Mouse (Mus musculus) adrenal gland, adult (tissue): Measurements from ENCODE around the gene B3gnt8.
A peak's percentile ranks its signal among the peaks of the same experiment; 100 is the strongest.
"Not testable (repeated sequence)": the region's sequence is repeated elsewhere in the genome, so short reads cannot be mapped to it uniquely, and the experiment has no call there.

Source experiments
- DNase-seq, 2 experiments: peaks; one replicate each; pipeline ENCODE4 v3.0.0; 2022 to 2023; ENCODE audit warnings: low spot score in 1 of 2; ENCODE audit not compliant: inconsistent age in 2 of 2

Gene B3gnt8

GRCm38 (mm10) chr7:25626509-25627430, at the start of gene B3gnt8:
Gene B3gnt8, plus strand, starts transcription at chr7:25626654.
- DNase-seq = peak; percentile 48 to 72

- not testable (repeated sequence) for DNase-seq
Observed at GRCm38 (mm10) chr7:25576793-25577437, 49.5 kb upstream of the B3gnt8 start.

GRCm38 (mm10) chr7:25579441-25579840, 47.0 kb upstream of the B3gnt8 start:
- no peak for DNase-seq

- DNase-seq = no peak
Observed at GRCm38 (mm10) chr7:25582301-25582810, 44.1 kb upstream of the B3gnt8 start.

- DNase-seq = no peak
Observed at GRCm38 (mm10) chr7:25584651-25585050, 41.8 kb upstream of the B3gnt8 start.

GRCm38 (mm10) chr7:25585351-25586204, 40.9 kb upstream of the B3gnt8 start:
- no peak for DNase-seq

- DNase-seq = no peak
Observed at GRCm38 (mm10) chr7:25591226-25591625, 35.2 kb upstream of the B3gnt8 start.

GRCm38 (mm10) chr7:25593859-25594258, 32.6 kb upstream of the B3gnt8 start:
- DNase-seq = no peak

GRCm38 (mm10) chr7:25599663-25600062, 26.8 kb upstream of the B3gnt8 start:
- peak; percentile 47 to 87 for DNase-seq

GRCm38 (mm10) chr7:25600666-25601065, 25.8 kb upstream of the B3gnt8 start:
- DNase-seq = no peak

GRCm38 (mm10) chr7:25601346-25601745, 25.1 kb upstream of the B3gnt8 start:
- no peak for DNase-seq

- no peak for DNase-seq
Observed at GRCm38 (mm10) chr7:25606625-25607063, 19.8 kb upstream of the B3gnt8 start.

GRCm38 (mm10) chr7:25607196-25607595, 19.3 kb upstream of the B3gnt8 start:
- no peak for DNase-seq

GRCm38 (mm10) chr7:25610056-25610455, 16.4 kb upstream of the B3gnt8 start:
- DNase-seq = no peak

- DNase-seq = no peak
Observed at GRCm38 (mm10) chr7:25611501-25611900, 15.0 kb upstream of the B3gnt8 start.

GRCm38 (mm10) chr7:25614086-25614485, 12.4 kb upstream of the B3gnt8 start:
- no peak for DNase-seq

GRCm38 (mm10) chr7:25614831-25615705, 11.4 kb upstream of the B3gnt8 start:
- no peak for DNase-seq

- DNase-seq = no peak
Observed at GRCm38 (mm10) chr7:25615706-25616011, 10.8 kb upstream of the B3gnt8 start, which contains the start of gene Erich4. Gene Erich4, minus strand, starts transcription at chr7:25615892.

GRCm38 (mm10) chr7:25617376-25618160, 8.9 kb upstream of the B3gnt8 start:
- peak in 1 of 2 experiments; percentile 25 for DNase-seq
